Mouse (Mus musculus) liver, embryonic 14.5 days (tissue): ENCODE results near the gene Klc2. TPM values are rescaled to one million over a fixed set of nuclear protein-coding genes. Genes with fewer than 3 reads are reported as not detected.

Experiments used
- ATAC-seq: fragments of 200-750 bp; cut with Nextera tagmentation; 2 replicates; pipeline ENCODE4 v1.8.0; 2017; ENCODE audit warnings: moderate number of reproducible peaks, mild to moderate bottlenecking, moderate library complexity; ENCODE audit not compliant: insufficient read depth
- DNase-seq, 3 experiments: peaks; one replicate each; pipeline ENCODE4 v3.0.0-alpha.2; 2012 to 2013; ENCODE audit warnings: low read depth in 3 of 3, low spot score in 3 of 3
- H3K27ac ChIP-seq: fragments of 300-500 bp; sonication (generic); 2 replicates; pipeline ENCODE4 v1.5.1; 2014; ENCODE audit warnings: moderate library complexity, mild to moderate bottlenecking, control low read depth, inconsistent platforms
- H3K27me3 ChIP-seq: fragments of 300-500 bp; sonication (generic); 2 replicates; pipeline ENCODE4 v1.6.1; 2014; ENCODE audit warnings: mild to moderate bottlenecking, low read length, moderate library complexity; ENCODE audit not compliant: control insufficient read depth, insufficient read depth
- H3K36me3 ChIP-seq: fragments of 300-500 bp; sonication (generic); replicated peaks from 2 replicates; pipeline ENCODE4 v1.6.1; 2014; ENCODE audit warnings: low read depth; ENCODE audit not compliant: control insufficient read depth, insufficient read depth
- H3K4me1 ChIP-seq, 2 experiments: fragments of 200-500 bp in 1 of 2; fragments of 300-500 bp in 1 of 2; sonication (generic) in 1 of 2; replicated peaks; 2 replicates each; pipeline ENCODE4 v1.6.1; 2012 to 2014; ENCODE audit warnings: antibody characterized with exemption in 1 of 2, inconsistent platforms in 1 of 2, low read length in 1 of 2; ENCODE audit not compliant: control insufficient read depth in 2 of 2, insufficient read depth in 2 of 2
- H3K4me2 ChIP-seq: fragments of 300-500 bp; sonication (generic); 2 replicates; pipeline ENCODE4 v1.6.1; 2014; ENCODE audit warnings: low read depth, mild to moderate bottlenecking, control low read depth, moderate library complexity
- H3K4me3 ChIP-seq, 2 experiments: fragments of 200-500 bp in 1 of 2; fragments of 300-500 bp in 1 of 2; sonication (generic) in 1 of 2; 2 replicates each; pipeline ENCODE4 v1.5.1; 2012 to 2014; ENCODE audit warnings: low read depth in 2 of 2, low read length in 2 of 2, mild to moderate bottlenecking in 2 of 2, control low read depth in 1 of 2, inconsistent platforms in 1 of 2, moderate library complexity in 1 of 2; ENCODE audit not compliant: insufficient read depth in 1 of 2
- H3K9ac ChIP-seq: fragments of 300-500 bp; sonication (generic); replicated peaks from 2 replicates; pipeline ENCODE4 v1.6.1; 2014; ENCODE audit warnings: mild to moderate bottlenecking, control low read depth, moderate library complexity
- H3K9me3 ChIP-seq: fragments of 300-500 bp; sonication (generic); 2 replicates; pipeline ENCODE4 v1.6.1; 2016; ENCODE audit warnings: low read length, mixed read lengths; ENCODE audit not compliant: control insufficient read depth
- CTCF ChIP-seq: IDR thresholded peaks from 2 replicates; pipeline ENCODE4 v1.5.1; 2016; ENCODE audit warnings: antibody characterized with exemption, low read depth, control low read depth
- EP300 ChIP-seq: IDR thresholded peaks from 2 replicates; pipeline ENCODE4 v1.6.1; 2016; ENCODE audit warnings: antibody characterized with exemption, low read depth
- WGBS: fragments of 180-500 bp; shearing (Covaris S2); extraction: QIAGEN DNeasy Blood & Tissue Kit; methylation state at CpG from one replicate; pipeline ENCODE4 v1.1.7; 2014; ENCODE audit not compliant: insufficient replicate concordance; 5-methylcytosine and 5-hydroxymethylcytosine counted together
- polyA plus RNA-seq, 2 experiments: library from polyadenylated mRNA; depleted of rRNA in 1 of 2; stranded (reverse) in 1 of 2; unstranded in 1 of 2; fragments of >200 nt; fragmentation: Nextera tagmentation in 1 of 2; extraction: Ambion mirVana in 1 of 2; gene quantifications; 2 replicates each; pipeline versions ENCODE4 v1.2.1 to v1.2.3; 2012 to 2014

The Klc2 gene
- polyA plus RNA-seq, 2 experiments = 1.6 to 2.3 TPM

- Histone ChIP-seq H3K4me1 (no peaks in the 10 kb centered on the region), H3K4me2 (peak overlapping the region; percentile 98), H3K4me3 (peak overlapping the region; percentile 65 to 82), H3K9me3 (no peaks in the 10 kb centered on the region), H3K27me3 (peaks cover 6% of the 10 kb centered on the region), H3K27ac (no peak overlapping the region), H3K9ac (peak overlapping the region; percentile 75), H3K36me3 (no peaks in the 10 kb centered on the region)
- WGBS = under 1% methylated on average over 82 of the region's 83 CpGs
- TF ChIP-seq EP300 (no peak), CTCF (peak; percentile 96)
- DNase-seq (peak; percentile 46 to 65 (median 54)), ATAC-seq (peak; percentile 79)
These were observed 621 bp downstream of the Klc2 start for GRCm38 (mm10) chr19:5117494-5118383.

GRCm38 (mm10) chr19:5113783-5114182 lies 4.6 kb downstream of the Klc2 start:
- Histone ChIP-seq H3K9me3 (no peaks in the 10 kb centered on the region), H3K27me3 (peaks cover 6% of the 10 kb centered on the region), H3K36me3 (no peaks in the 10 kb centered on the region), H3K4me1 (no peaks in the 10 kb centered on the region), H3K27ac (no peak overlapping the region), H3K9ac (no peak overlapping the region), H3K4me2 (no peak overlapping the region), H3K4me3 (no peak overlapping the region)
- WGBS = 73% methylated on average over 7 of the region's 7 CpGs
- ATAC-seq (no peak), DNase-seq (no peak)
- TF ChIP-seq EP300 (no peak), CTCF (no peak)

- TF ChIP-seq EP300 = no peak
- peak; percentile 61 for TF ChIP-seq CTCF
- 69% methylated on average over 18 of the region's 19 CpGs for WGBS
- no peaks in the 10 kb centered on the region for H3K27me3 ChIP-seq
- H3K9ac ChIP-seq = no peak overlapping the region
- H3K36me3 ChIP-seq = no peaks in the 10 kb centered on the region
- DNase-seq (no peak), ATAC-seq (no peak)
- no peak overlapping the region for H3K4me3 ChIP-seq
- no peak overlapping the region for H3K4me2 ChIP-seq
- H3K4me1 ChIP-seq = peaks cover 4 to 11% of the 10 kb centered on the region in 2 experiments
- H3K9me3 ChIP-seq = no peaks in the 10 kb centered on the region
- H3K27ac ChIP-seq = no peak overlapping the region
These were observed 8.5 kb downstream of the Klc2 start for GRCm38 (mm10) chr19:5109659-5110453.

GRCm38 (mm10) chr19:5108702-5109101 lies 9.7 kb downstream of the Klc2 start:
- Histone ChIP-seq H3K27me3 (no peaks in the 10 kb centered on the region), H3K9me3 (no peaks in the 10 kb centered on the region), H3K36me3 (peaks cover 4% of the 10 kb centered on the region; the same call in 1 of the 2 replicates), H3K9ac (no peak overlapping the region), H3K27ac (no peak overlapping the region), H3K4me3 (no peak overlapping the region), H3K4me2 (no peak overlapping the region), H3K4me1 (peaks cover 4 to 11% of the 10 kb centered on the region in 2 experiments)
- ATAC-seq (no peak), DNase-seq (no peak)
- 51% methylated on average over 4 of the region's 4 CpGs for WGBS
- TF ChIP-seq EP300 (no peak), CTCF (no peak)

- TF ChIP-seq EP300 (no peak), CTCF (peak; percentile 67)
- no peak overlapping the region for H3K4me2 ChIP-seq
- H3K9me3 ChIP-seq = no peaks in the 10 kb centered on the region
- ATAC-seq (no peak), DNase-seq (no peak)
- peaks cover 4% of the 10 kb centered on the region for H3K36me3 ChIP-seq
- no peak overlapping the region for H3K9ac ChIP-seq
- no peak overlapping the region for H3K27ac ChIP-seq
- H3K4me3 ChIP-seq = no peak overlapping the region
- H3K27me3 ChIP-seq = no peaks in the 10 kb centered on the region
- H3K4me1 ChIP-seq = peaks cover 4 to 11% of the 10 kb centered on the region in 2 experiments
- WGBS = 31% methylated on average over 5 of the region's 5 CpGs
These were observed 10.1 kb downstream of the Klc2 start for GRCm38 (mm10) chr19:5108271-5108575.
